Mouse (Mus musculus) neural tube, embryonic 11.5 days (tissue): ENCODE data around the gene Col16a1. TPM values are rescaled to one million over a fixed set of nuclear protein-coding genes. Genes with fewer than 3 reads are reported as not detected.

Source experiments
- ATAC-seq: fragments of 200-750 bp; cut with Nextera tagmentation; 2 replicates; pipeline ENCODE4 v1.8.0; 2017; ENCODE audit warnings: moderate number of reproducible peaks, mild to moderate bottlenecking, moderate TSS enrichment, moderate library complexity; ENCODE audit not compliant: insufficient read depth, low FRiP score, low TSS enrichment
- DNase-seq: peaks from one replicate; pipeline ENCODE4 v3.0.0-alpha.2; 2015; ENCODE audit warnings: low spot score
- H3K27ac ChIP-seq: fragments of 300-500 bp; sonication (generic); 2 replicates; pipeline ENCODE4 v1.5.1; 2014; ENCODE audit warnings: low read depth, mild to moderate bottlenecking, low read length
- H3K27me3 ChIP-seq: fragments of 300-500 bp; sonication (generic); 2 replicates; pipeline ENCODE4 v1.6.1; 2014; ENCODE audit warnings: mild to moderate bottlenecking, low read length, mixed read lengths; ENCODE audit not compliant: control insufficient read depth, insufficient read depth
- H3K36me3 ChIP-seq: fragments of 300-500 bp; sonication (generic); 2 replicates; pipeline ENCODE4 v1.6.1; 2014; ENCODE audit warnings: mild to moderate bottlenecking, low read length, moderate library complexity, mixed read lengths; ENCODE audit not compliant: control insufficient read depth, insufficient read depth
- H3K4me1 ChIP-seq: fragments of 300-500 bp; sonication (generic); 2 replicates; pipeline ENCODE4 v1.6.1; 2014; ENCODE audit warnings: low read length, mixed read lengths; ENCODE audit not compliant: control insufficient read depth, insufficient read depth
- H3K4me2 ChIP-seq: fragments of 300-500 bp; sonication (generic); 2 replicates; pipeline ENCODE4 v1.6.1; 2014; ENCODE audit warnings: low read depth, mild to moderate bottlenecking, moderate library complexity
- H3K4me3 ChIP-seq: fragments of 300-500 bp; sonication (generic); 2 replicates; pipeline ENCODE4 v1.5.1; 2014; ENCODE audit warnings: low read depth, low read length
- H3K9ac ChIP-seq: fragments of 300-500 bp; sonication (generic); 2 replicates; pipeline ENCODE4 v1.6.1; 2014; ENCODE audit warnings: mild to moderate bottlenecking, low read length
- H3K9me3 ChIP-seq: fragments of 300-500 bp; sonication (generic); 2 replicates; pipeline ENCODE4 v1.6.1; 2016; ENCODE audit warnings: low read length; ENCODE audit not compliant: control insufficient read depth
- WGBS: fragments of 180-500 bp; shearing (Covaris S2); extraction: QIAGEN DNeasy Blood & Tissue Kit; methylation state at CpG from one replicate; pipeline ENCODE4 v1.1.7; 2014; 5-methylcytosine and 5-hydroxymethylcytosine counted together
- polyA plus RNA-seq: library from polyadenylated mRNA; unstranded; fragments of >200 nt; fragmentation: Nextera tagmentation; extraction: Ambion mirVana; gene quantifications from 2 replicates; pipeline ENCODE4 v1.2.1, GENCODE M21; 2014

Col16a1 gene
- polyA plus RNA-seq, 1 experiment from 2014 or later = 5.2 TPM

DNA sequence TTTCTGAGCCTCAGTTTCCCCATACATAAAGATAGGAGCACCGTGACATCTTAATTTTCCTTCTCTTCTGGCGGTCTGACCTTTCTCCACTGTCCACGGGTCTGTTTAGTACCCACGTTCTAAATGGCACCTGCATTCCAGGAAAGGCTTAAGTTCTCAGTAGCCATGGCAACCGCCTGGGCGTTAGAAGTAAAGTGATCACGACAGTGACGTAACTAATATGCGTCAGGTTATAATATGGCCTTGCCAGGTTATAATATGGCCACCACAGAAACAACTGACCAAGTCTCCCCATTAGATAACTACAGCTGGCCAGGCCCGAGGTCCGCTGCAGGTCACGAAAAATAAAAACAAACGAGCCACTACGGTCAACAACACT is 59.4 kb downstream of the Col16a1 start:
- H3K27me3 ChIP-seq = no peaks in the 10 kb centered on the region
- peak overlapping the region; percentile 19; the same call in 1 of the 2 replicates for H3K9ac ChIP-seq
- H3K4me1 ChIP-seq = peaks cover 4% of the 10 kb centered on the region; the same call in 1 of the 2 replicates
- DNase-seq (no peak), ATAC-seq (peak; percentile 73)
- no peaks in the 10 kb centered on the region for H3K36me3 ChIP-seq
- H3K4me2 ChIP-seq = peak overlapping the region; percentile 39
- H3K4me3 ChIP-seq = peak overlapping the region; percentile 61
- H3K27ac ChIP-seq = no peak overlapping the region
- H3K9me3 ChIP-seq = no peaks in the 10 kb centered on the region
- 12% methylated on average over 14 of the region's 14 CpGs for WGBS

GRCm38 (mm10) chr4:130107444-130108131 is 59.9 kb downstream of the Col16a1 start:
- Histone ChIP-seq H3K9me3 (no peaks in the 10 kb centered on the region), H3K27me3 (no peaks in the 10 kb centered on the region), H3K36me3 (no peaks in the 10 kb centered on the region), H3K4me3 (peak overlapping the region; percentile 61), H3K4me2 (peak overlapping the region; percentile 68), H3K9ac (peak overlapping the region; percentile 19), H3K4me1 (0 out of 2 replicates have a peak, but pooled peaks cover 2% of the 10 kb centered on the region), H3K27ac (no peak overlapping the region)
- peak; percentile 97 for ATAC-seq
- peak; percentile 100 for DNase-seq
- WGBS = under 1% methylated on average over 39 of the region's 39 CpGs

DNA sequence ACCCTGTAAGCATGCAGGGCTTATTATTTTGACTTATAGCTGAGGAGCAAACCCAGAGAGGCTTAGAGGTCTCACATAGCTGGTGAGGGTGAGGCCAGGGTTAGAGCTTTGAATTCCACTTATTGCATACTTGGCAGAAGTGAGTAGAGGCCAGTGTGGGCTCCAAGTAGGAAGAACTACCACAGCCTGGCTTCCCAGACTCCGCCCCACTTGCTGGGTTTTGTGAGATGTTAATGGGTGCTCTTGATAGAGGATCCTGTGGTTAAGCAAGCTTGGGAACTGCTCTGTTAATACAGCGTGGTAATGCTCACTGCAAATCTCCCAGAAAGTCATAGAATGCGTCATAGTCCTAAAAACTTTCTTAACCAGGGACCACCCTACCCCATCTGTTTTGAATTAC is 61.3 kb downstream of the Col16a1 start:
- no peak overlapping the region for H3K4me3 ChIP-seq
- no peak for DNase-seq
- H3K36me3 ChIP-seq = no peaks in the 10 kb centered on the region
- WGBS = 89% methylated on average over 3 of the region's 3 CpGs
- no peak overlapping the region for H3K27ac ChIP-seq
- no peak overlapping the region for H3K4me2 ChIP-seq
- no peak for ATAC-seq
- H3K4me1 ChIP-seq = 0 out of 2 replicates have a peak, but pooled peaks cover 2% of the 10 kb centered on the region
- H3K9me3 ChIP-seq = no peaks in the 10 kb centered on the region
- H3K9ac ChIP-seq = no peak overlapping the region
- no peaks in the 10 kb centered on the region for H3K27me3 ChIP-seq

GRCm38 (mm10) chr4:130109666-130110065 is 62.0 kb downstream of the Col16a1 start:
- Histone ChIP-seq H3K4me3 (no peak overlapping the region), H3K27me3 (no peaks in the 10 kb centered on the region), H3K9me3 (no peaks in the 10 kb centered on the region), H3K36me3 (no peaks in the 10 kb centered on the region), H3K4me1 (0 out of 2 replicates have a peak, but pooled peaks cover 2% of the 10 kb centered on the region), H3K27ac (no peak overlapping the region), H3K9ac (no peak overlapping the region), H3K4me2 (no peak overlapping the region)
- ATAC-seq (no peak), DNase-seq (no peak)
- 92% methylated on average over 9 of the region's 9 CpGs for WGBS

DNA sequence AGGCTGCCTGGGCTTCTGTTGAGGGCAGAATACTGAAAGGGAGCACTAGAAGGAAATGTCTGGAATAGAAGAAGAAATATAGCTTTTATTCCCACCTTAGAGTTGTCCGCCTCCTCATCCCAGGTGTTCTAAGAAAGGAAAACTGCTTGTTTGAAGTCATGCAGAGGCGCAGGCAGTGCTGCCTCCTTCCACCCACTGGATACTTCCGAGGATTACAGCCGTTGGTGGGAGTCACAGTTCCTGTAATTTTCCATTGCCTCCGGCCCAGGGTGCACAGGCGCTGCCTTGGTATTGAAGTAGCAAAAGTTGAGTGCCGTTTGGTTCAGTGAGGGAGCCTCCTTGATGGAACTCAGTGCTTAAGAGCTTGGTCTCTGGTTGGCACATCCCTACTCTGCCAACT is 62.5 kb downstream of the Col16a1 start:
- Histone ChIP-seq H3K27ac (no peak overlapping the region), H3K4me2 (no peak overlapping the region), H3K4me1 (0 out of 2 replicates have a peak, but pooled peaks cover 2% of the 10 kb centered on the region), H3K27me3 (no peaks in the 10 kb centered on the region), H3K4me3 (no peak overlapping the region), H3K9me3 (no peaks in the 10 kb centered on the region), H3K9ac (no peak overlapping the region), H3K36me3 (no peaks in the 10 kb centered on the region)
- DNase-seq (no peak), ATAC-seq (no peak)
- WGBS = 92% methylated on average over 7 of the region's 7 CpGs

DNA sequence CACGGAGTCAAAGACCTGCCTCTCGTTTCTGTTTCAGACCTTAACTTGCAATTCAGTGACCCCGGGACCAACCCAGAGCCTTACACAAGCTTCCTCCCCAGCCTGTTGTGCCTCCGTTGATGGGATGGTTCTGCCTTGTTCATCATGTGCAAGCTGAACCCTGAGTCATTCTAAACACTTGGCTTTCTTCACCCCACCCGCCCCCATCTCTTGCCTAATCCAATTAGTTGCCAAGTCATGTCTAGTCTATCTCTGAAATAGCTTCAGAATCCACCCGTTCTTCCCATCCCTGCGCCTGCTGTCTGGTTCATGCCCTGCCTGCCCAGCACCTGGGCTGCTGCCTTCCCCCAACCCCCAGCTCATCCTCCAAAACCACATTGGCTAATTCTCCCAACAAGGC is 64.7 kb downstream of the Col16a1 start:
- Histone ChIP-seq H3K9me3 (no peaks in the 10 kb centered on the region), H3K27me3 (no peaks in the 10 kb centered on the region), H3K9ac (no peak overlapping the region), H3K4me3 (no peak overlapping the region), H3K4me2 (no peak overlapping the region), H3K36me3 (no peaks in the 10 kb centered on the region), H3K27ac (no peak overlapping the region), H3K4me1 (0 out of 2 replicates have a peak, but pooled peaks cover 2% of the 10 kb centered on the region)
- WGBS = 86% methylated on average over 7 of the region's 7 CpGs
- ATAC-seq (no peak), DNase-seq (no peak)

- Histone ChIP-seq H3K9me3 (no peaks in the 10 kb centered on the region), H3K4me1 (0 out of 2 replicates have a peak, but pooled peaks cover 2% of the 10 kb centered on the region), H3K27ac (no peak overlapping the region), H3K9ac (no peak overlapping the region), H3K4me3 (no peak overlapping the region), H3K4me2 (no peak overlapping the region), H3K36me3 (no peaks in the 10 kb centered on the region), H3K27me3 (no peaks in the 10 kb centered on the region)
- DNase-seq (no peak), ATAC-seq (no peak)
- 97% methylated on average over 1 of the region's 1 CpGs for WGBS
Measured at GRCm38 (mm10) chr4:130112732-130113131, 65.1 kb downstream of the Col16a1 start.

- 87% methylated on average over 4 of the region's 4 CpGs for WGBS
- peaks cover 6% of the 10 kb centered on the region for H3K36me3 ChIP-seq
- ATAC-seq = no peak
- no peaks in the 10 kb centered on the region for H3K27me3 ChIP-seq
- H3K9me3 ChIP-seq = no peaks in the 10 kb centered on the region
- no peak for DNase-seq
- H3K27ac ChIP-seq = no peak overlapping the region
- H3K9ac ChIP-seq = no peak overlapping the region
- no peak overlapping the region for H3K4me3 ChIP-seq
- H3K4me2 ChIP-seq = no peak overlapping the region
- H3K4me1 ChIP-seq = no peaks in the 10 kb centered on the region
Measured at GRCm38 (mm10) chr4:130120752-130121151, 73.1 kb downstream of the Col16a1 start.

GRCm38 (mm10) chr4:130121560-130121959 is 73.9 kb downstream of the Col16a1 start:
- ATAC-seq (no peak), DNase-seq (no peak)
- Histone ChIP-seq H3K9me3 (no peaks in the 10 kb centered on the region), H3K27ac (no peak overlapping the region), H3K9ac (no peak overlapping the region), H3K4me1 (no peaks in the 10 kb centered on the region), H3K4me2 (no peak overlapping the region), H3K27me3 (no peaks in the 10 kb centered on the region), H3K4me3 (no peak overlapping the region), H3K36me3 (peaks cover 6% of the 10 kb centered on the region)
- 69% methylated on average over 8 of the region's 8 CpGs for WGBS
